Mouse (Mus musculus): ENCODE results near the gene St3gal6.

DNA sequence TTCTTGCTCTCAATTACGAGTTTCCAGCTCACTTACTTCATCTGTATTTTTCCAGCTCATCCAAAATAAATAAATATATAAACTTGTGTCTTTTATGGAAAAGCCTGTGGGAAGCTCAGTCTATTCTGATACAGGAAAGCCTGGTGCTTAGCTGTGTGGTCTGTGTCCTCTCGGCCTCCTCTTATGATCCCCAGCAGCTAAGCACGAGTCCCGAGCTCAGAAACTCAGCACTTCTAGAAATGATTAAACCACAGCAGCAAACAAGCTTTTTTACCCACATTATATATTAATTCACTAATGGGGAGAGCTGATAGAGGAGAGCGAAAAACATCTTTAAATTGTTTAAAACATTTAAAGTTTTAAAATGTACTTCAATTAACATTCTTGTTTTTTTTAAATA is 67.6 kb downstream of the St3gal6 start:
- TF ChIP-seq CEBPB (IDR thresholded peaks at IDR 0.05; ENCODE audit: low read depth) = no peak
- no peak for TF ChIP-seq CTCF (IDR thresholded peaks at IDR 0.05; ENCODE audit: control insufficient read depth, insufficient read depth, insufficient read length)
- TF ChIP-seq MAX (IDR thresholded peaks at IDR 0.05) = no peak
- TF ChIP-seq FOSL1 (IDR thresholded peaks at IDR 0.05; ENCODE audit: insufficient read depth, low read length, poor library complexity, severe bottlenecking) = no peak
- no peak for TF ChIP-seq MYOD1 (IDR thresholded peaks at IDR 0.05; ENCODE audit: control insufficient read depth, insufficient read length, low read depth)
- no peak for TF ChIP-seq USF1 (IDR thresholded peaks at IDR 0.05; ENCODE audit: low read depth)
- no peak for TF ChIP-seq MYOG (IDR thresholded peaks at IDR 0.05; ENCODE audit: control insufficient read depth, extremely low read depth, insufficient read length)
